Mouse (Mus musculus): ENCODE measurements at regions not wholly inside any gene's neighbourhood (a gene's known extent, or its start where the extent isn't known, plus 50 kb on each side); places are given as distances from the start of the nearest gene placed in this dataset.
A peak's percentile ranks its signal among the peaks of the same experiment; 100 is the strongest.

DNA sequence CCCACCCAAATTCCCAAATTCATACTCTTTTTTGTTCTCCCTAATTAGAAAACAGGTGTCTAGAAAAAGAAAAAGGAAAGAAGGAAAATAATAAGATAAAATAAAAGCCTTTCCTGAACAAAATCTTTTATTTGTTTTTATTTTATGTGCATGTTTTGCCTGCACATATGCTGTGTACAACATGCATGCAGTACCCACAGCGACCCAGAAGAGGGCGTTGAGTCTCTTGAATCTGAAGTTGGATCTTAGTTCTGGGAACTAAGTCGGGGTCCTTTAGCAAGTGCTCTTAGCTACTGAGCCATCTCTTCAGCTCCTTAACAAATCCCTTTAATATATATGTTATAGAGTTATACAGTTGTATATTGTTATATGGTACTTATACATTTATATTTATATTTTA, 206.0 kb upstream of the Clint1 start:
- H3K4me1 ChIP-seq (ENCODE audit: insufficient read depth, low read length), result no peaks in the 10 kb centered on the region
- no peak overlapping the region for H3K4me2 ChIP-seq (replicated peaks; ENCODE audit: low read depth, low read length)
- H3K36me3 ChIP-seq (ENCODE audit: insufficient read depth, low read length), result no peaks in the 10 kb centered on the region
- H3K4me3 ChIP-seq (ENCODE audit: low read length), result no peak overlapping the region
- 77% methylated on average over 3 of the region's 3 CpGs for WGBS
- no peaks in the 10 kb centered on the region for H3K9me3 ChIP-seq (ENCODE audit: low read length)
- H3K27ac ChIP-seq (ENCODE audit: low read length), result no peak overlapping the region
- no peaks in the 10 kb centered on the region for H3K27me3 ChIP-seq (ENCODE audit: insufficient read depth, low read length)
- ATAC-seq (ENCODE audit: low FRiP score, low TSS enrichment), result no peak
- no peak overlapping the region for H3K9ac ChIP-seq (replicated peaks; ENCODE audit: low read length)

DNA sequence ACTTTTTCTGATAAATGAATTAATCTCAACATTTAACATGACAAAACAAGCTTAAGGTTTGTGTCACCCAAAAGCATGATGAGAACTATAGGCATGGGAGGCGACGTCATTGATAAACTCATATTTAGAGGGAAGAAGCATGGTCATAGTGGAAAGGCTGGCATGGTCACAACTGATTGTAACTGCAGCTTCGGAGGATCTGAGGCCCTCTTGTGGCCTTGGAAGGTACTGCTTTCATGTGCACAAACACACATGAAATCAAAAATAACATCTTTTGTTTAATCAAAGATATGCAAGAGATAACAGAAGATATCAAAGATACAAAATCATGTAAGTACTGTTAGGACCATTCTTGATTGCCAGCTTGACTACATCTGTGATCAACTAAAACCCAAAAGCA, 204.0 kb upstream of the Clint1 start:
- Histone ChIP-seq H3K36me3 (ENCODE audit: insufficient read depth, low read length) (no peaks in the 10 kb centered on the region), H3K4me2 (replicated peaks; ENCODE audit: low read depth, low read length) (no peak overlapping the region), H3K4me1 (ENCODE audit: insufficient read depth, low read length) (no peaks in the 10 kb centered on the region), H3K4me3 (ENCODE audit: low read length) (no peak overlapping the region), H3K27me3 (ENCODE audit: insufficient read depth, low read length) (no peaks in the 10 kb centered on the region), H3K9ac (replicated peaks; ENCODE audit: low read length) (no peak overlapping the region), H3K27ac (ENCODE audit: low read length) (no peak overlapping the region), H3K9me3 (ENCODE audit: low read length) (no peaks in the 10 kb centered on the region)
- WGBS, result 76% methylated on average over 3 of the region's 3 CpGs
- no peak for ATAC-seq (ENCODE audit: low FRiP score, low TSS enrichment)

- Histone ChIP-seq H3K27me3 (ENCODE audit: insufficient read depth, low read length) (no peaks in the 10 kb centered on the region), H3K4me1 (ENCODE audit: insufficient read depth, low read length) (no peaks in the 10 kb centered on the region), H3K27ac (ENCODE audit: low read length) (no peak overlapping the region), H3K4me2 (replicated peaks; ENCODE audit: low read depth, low read length) (no peak overlapping the region), H3K9me3 (ENCODE audit: low read length) (no peaks in the 10 kb centered on the region), H3K36me3 (ENCODE audit: insufficient read depth, low read length) (no peaks in the 10 kb centered on the region), H3K4me3 (ENCODE audit: low read length) (no peak overlapping the region), H3K9ac (replicated peaks; ENCODE audit: low read length) (no peak overlapping the region)
- no peak for ATAC-seq (ENCODE audit: low FRiP score, low TSS enrichment)
- WGBS, result 87% methylated on average over 4 of the region's 4 CpGs
These were observed 195.6 kb upstream of the Clint1 start for GRCm38 (mm10) chr11:45656260-45656659.

DNA sequence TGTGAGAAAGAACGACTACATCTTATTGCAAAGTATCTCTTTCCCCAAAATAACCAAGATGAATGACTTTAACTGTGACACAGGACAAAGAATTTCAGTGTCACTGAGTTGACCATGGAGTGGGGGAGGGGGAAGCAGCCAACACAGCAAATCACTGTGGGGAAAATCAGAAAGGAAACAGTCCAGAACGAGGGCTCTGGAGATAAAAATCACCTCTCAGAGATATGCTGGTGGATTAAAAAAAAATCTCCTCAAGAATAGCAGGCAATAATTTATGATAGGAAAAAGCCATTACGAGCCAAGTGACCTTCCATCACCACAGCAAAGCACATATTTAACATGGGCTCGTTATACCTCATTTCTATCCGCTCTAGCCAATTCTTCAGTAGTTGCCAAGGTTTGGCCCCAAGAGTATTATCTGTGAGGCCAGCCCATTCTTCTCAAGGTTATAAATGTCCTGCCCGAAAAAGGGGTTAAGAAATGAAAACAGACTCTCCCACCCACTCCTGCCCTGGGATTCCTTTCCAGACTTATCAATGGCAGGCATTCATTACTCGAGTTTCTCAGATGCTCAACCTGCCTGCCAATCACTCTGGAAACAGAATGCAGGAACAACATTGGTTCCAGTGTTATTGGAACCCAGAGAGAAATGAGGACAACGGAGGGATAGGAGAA, 181.6 kb upstream of the Clint1 start:
- no peak overlapping the region for H3K4me2 ChIP-seq (replicated peaks; ENCODE audit: low read depth, low read length)
- ATAC-seq (ENCODE audit: low FRiP score, low TSS enrichment), result no peak
- H3K4me1 ChIP-seq (ENCODE audit: insufficient read depth, low read length), result peaks cover 3% of the 10 kb centered on the region
- H3K9ac ChIP-seq (replicated peaks; ENCODE audit: low read length), result no peak overlapping the region
- 14% methylated on average over 8 of the region's 8 CpGs for WGBS
- no peaks in the 10 kb centered on the region for H3K36me3 ChIP-seq (ENCODE audit: insufficient read depth, low read length)
- no peak overlapping the region for H3K4me3 ChIP-seq (ENCODE audit: low read length)
- H3K27ac ChIP-seq (ENCODE audit: low read length), result no peak overlapping the region
- no peaks in the 10 kb centered on the region for H3K9me3 ChIP-seq (ENCODE audit: low read length)
- H3K27me3 ChIP-seq (ENCODE audit: insufficient read depth, low read length), result no peaks in the 10 kb centered on the region

DNA sequence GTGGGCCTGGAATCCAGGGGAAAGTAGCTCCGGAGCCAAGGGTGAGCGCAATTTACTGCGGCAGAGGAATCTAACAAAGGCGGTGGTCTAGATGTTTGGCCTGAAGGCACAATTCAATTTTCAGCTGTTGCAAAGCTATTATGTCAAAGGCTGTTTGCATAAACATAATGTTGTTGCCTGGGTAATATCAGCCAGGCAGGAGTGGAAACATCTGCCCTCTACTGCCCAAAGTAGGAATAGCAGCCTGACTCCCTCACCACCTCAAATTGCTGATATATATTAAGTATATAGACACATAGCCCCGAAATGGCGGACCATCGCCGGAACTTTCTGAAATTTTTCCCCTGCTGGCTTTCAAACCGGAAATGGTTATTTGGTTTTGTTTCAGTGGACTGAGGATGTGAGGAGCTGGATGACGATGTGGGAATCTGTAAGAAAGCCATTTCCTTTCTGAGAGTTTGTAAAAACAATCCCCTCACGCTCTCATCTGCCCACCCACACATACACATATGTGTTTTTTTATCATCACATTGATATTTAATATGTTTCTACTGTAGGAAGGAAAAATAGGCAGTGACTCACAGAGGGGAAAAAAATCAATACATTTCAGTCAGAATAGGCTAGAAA, 173.1 kb upstream of the Clint1 start:
- no peaks in the 10 kb centered on the region for H3K27me3 ChIP-seq (ENCODE audit: insufficient read depth, low read length)
- no peak overlapping the region for H3K27ac ChIP-seq (ENCODE audit: low read length)
- peak overlapping the region; percentile 37 for H3K4me2 ChIP-seq (replicated peaks; ENCODE audit: low read depth, low read length)
- 0 out of 2 replicates have a peak overlapping the region, but pooled peaks have one; percentile 8 for H3K4me3 ChIP-seq (ENCODE audit: low read length)
- ATAC-seq (ENCODE audit: low FRiP score, low TSS enrichment), result peak; percentile 46; the same call in 1 of the 2 replicates
- no peaks in the 10 kb centered on the region for H3K36me3 ChIP-seq (ENCODE audit: insufficient read depth, low read length)
- no peaks in the 10 kb centered on the region for H3K9me3 ChIP-seq (ENCODE audit: low read length)
- 41% methylated on average over 11 of the region's 11 CpGs for WGBS
- no peak overlapping the region for H3K9ac ChIP-seq (replicated peaks; ENCODE audit: low read length)
- H3K4me1 ChIP-seq (ENCODE audit: insufficient read depth, low read length), result peaks cover 5% of the 10 kb centered on the region; the same call in 1 of the 2 replicates

GRCm38 (mm10) chr11:45679293-45679673, 172.6 kb upstream of the Clint1 start:
- no peaks in the 10 kb centered on the region for H3K27me3 ChIP-seq (ENCODE audit: insufficient read depth, low read length)
- no peak overlapping the region for H3K9ac ChIP-seq (replicated peaks; ENCODE audit: low read length)
- no peaks in the 10 kb centered on the region for H3K36me3 ChIP-seq (ENCODE audit: insufficient read depth, low read length)
- no peak overlapping the region for H3K4me3 ChIP-seq (ENCODE audit: low read length)
- H3K4me1 ChIP-seq (ENCODE audit: insufficient read depth, low read length), result peaks cover 11% of the 10 kb centered on the region; the same call in 1 of the 2 replicates
- H3K9me3 ChIP-seq (ENCODE audit: low read length), result no peaks in the 10 kb centered on the region
- ATAC-seq (ENCODE audit: low FRiP score, low TSS enrichment), result 0 out of 2 replicates have a peak, but pooled peaks have one; percentile 9
- peak overlapping the region; percentile 14; the same call in 1 of the 2 replicates for H3K27ac ChIP-seq (ENCODE audit: low read length)
- H3K4me2 ChIP-seq (replicated peaks; ENCODE audit: low read depth, low read length), result no peak overlapping the region
- 65% methylated on average over 9 of the region's 9 CpGs for WGBS

DNA sequence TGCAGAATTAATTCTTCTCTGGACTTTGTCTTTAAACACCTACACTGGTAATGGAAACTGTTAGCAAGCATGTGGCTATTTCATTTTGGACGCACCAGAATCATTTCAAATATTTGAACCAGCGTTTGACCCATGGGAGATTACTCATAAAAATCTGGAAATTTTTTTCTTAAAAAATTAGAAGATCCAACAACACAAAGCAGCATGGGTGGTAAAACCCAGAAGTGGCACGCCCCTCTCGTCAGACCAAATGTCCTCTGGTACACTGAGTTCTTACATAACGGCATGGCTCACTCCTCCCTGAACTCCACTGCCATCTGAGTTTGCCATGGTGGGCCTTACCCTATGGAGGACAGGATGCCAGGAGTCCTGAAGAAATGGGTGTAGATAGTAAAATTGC, 166.3 kb upstream of the Clint1 start:
- H3K9me3 ChIP-seq (ENCODE audit: low read length), result no peaks in the 10 kb centered on the region
- no peak overlapping the region for H3K4me2 ChIP-seq (replicated peaks; ENCODE audit: low read depth, low read length)
- no peak overlapping the region for H3K27ac ChIP-seq (ENCODE audit: low read length)
- H3K4me1 ChIP-seq (ENCODE audit: insufficient read depth, low read length), result peaks cover 10% of the 10 kb centered on the region; the same call in 1 of the 2 replicates
- 92% methylated on average over 5 of the region's 5 CpGs for WGBS
- H3K27me3 ChIP-seq (ENCODE audit: insufficient read depth, low read length), result no peaks in the 10 kb centered on the region
- H3K9ac ChIP-seq (replicated peaks; ENCODE audit: low read length), result no peak overlapping the region
- H3K36me3 ChIP-seq (ENCODE audit: insufficient read depth, low read length), result no peaks in the 10 kb centered on the region
- ATAC-seq (ENCODE audit: low FRiP score, low TSS enrichment), result no peak
- H3K4me3 ChIP-seq (ENCODE audit: low read length), result no peak overlapping the region

DNA sequence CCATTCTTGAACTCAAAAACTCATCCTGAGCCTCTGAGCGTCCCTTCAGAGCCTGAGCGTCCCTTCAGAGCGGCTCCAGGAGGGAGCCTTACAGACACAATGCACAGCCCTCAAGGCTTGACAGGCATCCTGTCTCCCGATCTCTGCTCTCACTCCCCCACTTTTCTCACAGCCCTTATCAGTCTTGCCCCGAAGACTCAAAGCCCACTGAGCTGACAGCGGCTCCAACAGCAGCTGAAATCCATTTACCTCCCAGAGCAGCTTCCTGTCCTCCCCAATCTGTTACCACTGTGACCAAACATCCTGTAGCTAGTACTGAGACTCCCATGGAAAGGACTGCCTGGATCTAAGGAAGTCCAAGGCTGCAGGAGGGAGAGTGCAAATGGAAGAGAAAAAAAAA, 158.6 kb upstream of the Clint1 start:
- no peaks in the 10 kb centered on the region for H3K27me3 ChIP-seq (ENCODE audit: insufficient read depth, low read length)
- H3K4me2 ChIP-seq (replicated peaks; ENCODE audit: low read depth, low read length), result no peak overlapping the region
- peak; percentile 63; the same call in 1 of the 2 replicates for ATAC-seq (ENCODE audit: low FRiP score, low TSS enrichment)
- no peaks in the 10 kb centered on the region for H3K4me1 ChIP-seq (ENCODE audit: insufficient read depth, low read length)
- H3K27ac ChIP-seq (ENCODE audit: low read length), result no peak overlapping the region
- H3K9ac ChIP-seq (replicated peaks; ENCODE audit: low read length), result no peak overlapping the region
- H3K36me3 ChIP-seq (ENCODE audit: insufficient read depth, low read length), result no peaks in the 10 kb centered on the region
- H3K4me3 ChIP-seq (ENCODE audit: low read length), result no peak overlapping the region
- WGBS, result 34% methylated on average over 6 of the region's 6 CpGs
- no peaks in the 10 kb centered on the region for H3K9me3 ChIP-seq (ENCODE audit: low read length)

GRCm38 (mm10) chr11:45701506-45701905, 150.3 kb upstream of the Clint1 start:
- Histone ChIP-seq H3K27ac (ENCODE audit: low read length) (no peak overlapping the region), H3K4me1 (ENCODE audit: insufficient read depth, low read length) (no peaks in the 10 kb centered on the region), H3K4me2 (replicated peaks; ENCODE audit: low read depth, low read length) (no peak overlapping the region), H3K36me3 (ENCODE audit: insufficient read depth, low read length) (no peaks in the 10 kb centered on the region), H3K9ac (replicated peaks; ENCODE audit: low read length) (no peak overlapping the region), H3K4me3 (ENCODE audit: low read length) (no peak overlapping the region), H3K9me3 (ENCODE audit: low read length) (no peaks in the 10 kb centered on the region), H3K27me3 (ENCODE audit: insufficient read depth, low read length) (no peaks in the 10 kb centered on the region)
- ATAC-seq (ENCODE audit: low FRiP score, low TSS enrichment), result no peak
- 60% methylated on average over 3 of the region's 3 CpGs for WGBS

DNA sequence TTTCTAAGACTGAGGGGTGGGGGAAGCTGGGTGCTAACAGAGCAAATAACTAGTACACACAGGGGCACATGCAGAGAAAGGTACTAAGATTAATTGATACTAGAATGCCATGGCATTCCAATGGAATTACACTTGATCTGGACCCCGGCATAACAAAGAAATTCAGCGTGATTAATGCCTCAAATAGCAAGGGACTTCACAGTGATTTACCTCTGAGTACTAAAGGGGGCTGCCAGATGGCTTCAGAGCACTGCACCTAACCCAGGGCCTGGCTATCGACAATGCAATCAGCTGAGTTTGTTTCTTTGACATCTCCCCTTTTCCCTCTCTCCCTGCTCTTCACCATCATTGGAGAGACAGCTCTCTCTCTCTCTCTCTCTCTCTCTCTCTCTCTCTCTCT, 148.9 kb upstream of the Clint1 start:
- H3K36me3 ChIP-seq (ENCODE audit: insufficient read depth, low read length), result no peaks in the 10 kb centered on the region
- H3K9ac ChIP-seq (replicated peaks; ENCODE audit: low read length), result no peak overlapping the region
- 46% methylated on average over 3 of the region's 3 CpGs for WGBS
- H3K4me3 ChIP-seq (ENCODE audit: low read length), result no peak overlapping the region
- no peaks in the 10 kb centered on the region for H3K4me1 ChIP-seq (ENCODE audit: insufficient read depth, low read length)
- no peak overlapping the region for H3K27ac ChIP-seq (ENCODE audit: low read length)
- ATAC-seq (ENCODE audit: low FRiP score, low TSS enrichment), result no peak
- no peaks in the 10 kb centered on the region for H3K9me3 ChIP-seq (ENCODE audit: low read length)
- no peak overlapping the region for H3K4me2 ChIP-seq (replicated peaks; ENCODE audit: low read depth, low read length)
- H3K27me3 ChIP-seq (ENCODE audit: insufficient read depth, low read length), result no peaks in the 10 kb centered on the region
